In the genomic region with DNA sequence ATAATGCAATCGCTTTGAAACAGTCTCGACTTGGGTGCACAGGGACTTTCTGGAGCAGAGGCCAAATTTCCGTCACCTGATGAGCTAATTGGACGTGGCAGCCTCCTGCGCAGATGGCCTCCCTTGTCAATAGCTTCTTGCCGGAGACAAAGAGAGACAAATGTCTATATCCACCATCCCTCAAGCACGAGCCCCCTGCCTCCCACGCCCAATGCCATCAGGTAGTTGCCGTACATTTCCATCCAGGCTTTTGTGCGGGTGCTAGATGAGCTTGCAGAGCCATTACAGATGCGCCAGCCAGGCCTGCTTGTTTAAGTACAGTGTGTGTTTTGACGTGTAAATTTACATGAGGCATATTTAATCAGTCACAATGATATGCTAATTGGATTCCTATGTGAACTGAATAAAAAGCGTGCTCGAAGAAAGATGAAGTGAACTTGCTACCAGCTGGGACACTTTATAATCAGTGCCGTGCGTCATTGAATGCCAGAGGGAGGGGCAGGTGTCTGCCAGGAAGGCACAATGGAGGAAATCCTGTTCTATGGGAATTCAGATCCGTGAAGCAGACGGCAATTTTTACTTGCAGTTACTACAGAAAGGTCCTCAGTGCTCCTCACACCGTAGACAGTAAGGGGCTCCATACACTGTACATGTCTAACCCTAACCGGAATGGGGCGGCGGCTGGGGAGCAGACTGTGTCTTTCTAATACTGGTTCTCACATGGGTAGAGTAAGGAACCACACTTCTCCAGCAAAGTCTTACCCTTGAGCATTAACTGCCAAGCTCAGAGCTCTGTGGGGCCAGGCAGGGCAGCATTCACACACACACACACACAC, we compare ENCODE assay signal across 11 mouse cellular contexts.
DNase-seq lines count a peak whose midpoint lies in the region; ATAC-seq and TF ChIP-seq lines count a peak whose summit lies in the region.
"Had no signal": no experiment of that assay in that cellular context is flagged by ENCODE, and none has a peak within 500 bp of the region (broad histone marks: within the 10 kb centered on the region; RNA-seq: fewer than 3 reads in every experiment).

No protein-coding gene starts in this region.

- no peak for TF ChIP-seq CTCF in left cerebral cortex, adult 2 months (IDR thresholded peaks at IDR 0.05)

- intact Hi-C loops in left cerebral cortex, adult 2 months (cut with DNase I): no loop called here

- no peak overlapping the region for H3K27ac ChIP-seq in left cerebral cortex, adult 2 months
- peak overlapping the region; percentile 91 for H3K27ac ChIP-seq in forebrain, embryonic 13.5 days
- peak overlapping the region; percentile 36 for H3K27ac ChIP-seq in neural tube, embryonic 14.5 days (ENCODE audit: low read depth, low read length)

- H3K4me2 ChIP-seq in forebrain, embryonic 13.5 days: peak overlapping the region; percentile 46
- peak overlapping the region; percentile 16; the same call in 1 of the 2 replicates for H3K4me2 ChIP-seq in neural tube, embryonic 14.5 days (ENCODE audit: low read depth, low read length)

- WGBS in forebrain, embryonic 13.5 days: 18% methylated on average over 22 of the region's 22 CpGs
- WGBS in neural tube, embryonic 14.5 days: 19% methylated on average over 22 of the region's 22 CpGs

- H3K27me3 ChIP-seq in forebrain, embryonic 13.5 days: peaks cover 17% of the 10 kb centered on the region; the same call in 1 of the 2 replicates
- H3K27me3 ChIP-seq in neural tube, embryonic 14.5 days (ENCODE audit: control insufficient read depth, insufficient read depth, low read length): no peaks in the 10 kb centered on the region

- H3K4me3 ChIP-seq in left cerebral cortex, adult 2 months: no peak overlapping the region
- H3K4me3 ChIP-seq in forebrain, embryonic 13.5 days: no peak overlapping the region
- no peak overlapping the region for H3K4me3 ChIP-seq in neural tube, embryonic 14.5 days (ENCODE audit: low read depth, low read length)

- DNase-seq in left cerebral cortex, adult 9 months (ENCODE audit: low spot score in 2 of 2): peak; percentile 45 to 48
- DNase-seq in left cerebral cortex, adult 2 months (ENCODE audit: extremely low spot score in 1 of 2, low spot score in 2 of 2): no peak
- peak; percentile 30 to 48 for DNase-seq in layer of hippocampus, postnatal 10 days (ENCODE audit: low spot score in 2 of 2)
- DNase-seq in natural killer cell, adult 2 months (ENCODE audit: low spot score in 2 of 2): no peak
- no peak for DNase-seq in heart, adult 11 months
- no peak for DNase-seq in kidney, postnatal 25 days
- DNase-seq: gastrocnemius, postnatal 10 days; heart, postnatal 4 days; thymus, postnatal 36 days had no signal

- H3K36me3 ChIP-seq in forebrain, embryonic 13.5 days (ENCODE audit: poor library complexity, severe bottlenecking): no peaks in the 10 kb centered on the region
- no peaks in the 10 kb centered on the region for H3K36me3 ChIP-seq in neural tube, embryonic 14.5 days (ENCODE audit: control insufficient read depth, insufficient read depth, low read length)

- peaks cover 39% of the 10 kb centered on the region for H3K4me1 ChIP-seq in forebrain, embryonic 13.5 days
- H3K4me1 ChIP-seq in neural tube, embryonic 14.5 days (ENCODE audit: control insufficient read depth, insufficient read depth, low read length): peaks cover 11% of the 10 kb centered on the region; the same call in 1 of the 2 replicates

- peak; percentile 92 for ATAC-seq in forebrain, embryonic 13.5 days
- peak; percentile 84 for ATAC-seq in neural tube, embryonic 14.5 days (ENCODE audit: low read depth)

- no peaks in the 10 kb centered on the region for H3K9me3 ChIP-seq in forebrain, embryonic 13.5 days (replicated peaks)
- H3K9me3 ChIP-seq in neural tube, embryonic 14.5 days (ENCODE audit: control insufficient read depth, low read length): no peaks in the 10 kb centered on the region

- H3K9ac ChIP-seq in forebrain, embryonic 13.5 days: peak overlapping the region; percentile 23; the same call in 1 of the 2 replicates
- peak overlapping the region; percentile 22; the same call in 1 of the 2 replicates for H3K9ac ChIP-seq in neural tube, embryonic 14.5 days (replicated peaks; ENCODE audit: low read depth, low read length)

Comparison
In these comparisons a context has a peak if more than half of its experiments do, and no peak if none do; other contexts are left out.
1. DNase-seq: peak in left cerebral cortex, adult 9 months (2 of 2) and layer of hippocampus, postnatal 10 days (2 of 2); none in left cerebral cortex, adult 2 months (0 of 2), natural killer cell, adult 2 months (0 of 2), heart, adult 11 months (single experiment) and kidney, postnatal 25 days (0 of 2).